Mouse (Mus musculus) forebrain, embryonic 15.5 days (tissue): ENCODE measurements around the gene Asb18. TPM values are rescaled to one million over a fixed set of nuclear protein-coding genes. Genes with fewer than 3 reads are reported as not detected.

ENCODE experiments used
- ATAC-seq: fragments of 200-750 bp; cut with Nextera tagmentation; replicated peaks from 2 replicates; pipeline ENCODE4 v1.8.0; 2017; ENCODE audit warnings: mild to moderate bottlenecking, moderate TSS enrichment, moderate library complexity
- H3K27ac ChIP-seq: fragments of 300-500 bp; sonication (generic); replicated peaks from 2 replicates; pipeline ENCODE4 v1.5.1; 2015; ENCODE audit warnings: mild to moderate bottlenecking, inconsistent platforms
- H3K27me3 ChIP-seq: fragments of 300-500 bp; sonication (generic); 2 replicates; pipeline ENCODE4 v1.6.1; 2015; ENCODE audit warnings: inconsistent platforms
- H3K36me3 ChIP-seq: fragments of 300-500 bp; sonication (generic); 2 replicates; pipeline ENCODE4 v1.6.1; 2015; ENCODE audit warnings: mild to moderate bottlenecking, inconsistent platforms
- H3K4me1 ChIP-seq: fragments of 300-500 bp; sonication (generic); 2 replicates; pipeline ENCODE4 v1.6.1; 2015; ENCODE audit warnings: inconsistent platforms
- H3K4me2 ChIP-seq: fragments of 300-500 bp; sonication (generic); replicated peaks from 2 replicates; pipeline ENCODE4 v1.6.1; 2015; ENCODE audit warnings: mild to moderate bottlenecking, inconsistent platforms
- H3K4me3 ChIP-seq: fragments of 300-500 bp; sonication (generic); 2 replicates; pipeline ENCODE4 v1.5.1; 2015; ENCODE audit warnings: mild to moderate bottlenecking, inconsistent platforms
- H3K9ac ChIP-seq: fragments of 300-500 bp; sonication (generic); replicated peaks from 2 replicates; pipeline ENCODE4 v1.6.1; 2015; ENCODE audit warnings: mild to moderate bottlenecking, inconsistent platforms
- H3K9me3 ChIP-seq: fragments of 300-500 bp; sonication (generic); 2 replicates; pipeline ENCODE4 v1.6.1; 2016; ENCODE audit warnings: inconsistent platforms
- WGBS: fragments of 180-500 bp; shearing (Covaris S2); methylation state at CpG from one replicate; pipeline ENCODE4 v1.1.7; 2015; ENCODE audit warnings: mixed read lengths; 5-methylcytosine and 5-hydroxymethylcytosine counted together
- polyA plus RNA-seq: library from polyadenylated mRNA; unstranded; fragments of >200 nt; fragmentation: Nextera tagmentation; extraction: Ambion mirVana; gene quantifications from 2 replicates; pipeline ENCODE4 v1.2.1, GENCODE M21; 2015

Gene Asb18
- polyA plus RNA-seq, 1 experiment from 2014 or later = 0.19 TPM

- Histone ChIP-seq H3K9me3 (no peaks in the 10 kb centered on the region), H3K9ac (0 out of 2 replicates have a peak overlapping the region, but pooled peaks have one; percentile 7), H3K4me3 (peak overlapping the region; percentile 35), H3K4me1 (peaks cover 40% of the 10 kb centered on the region), H3K27ac (no peak overlapping the region), H3K4me2 (peak overlapping the region; percentile 43), H3K27me3 (peaks cover 95% of the 10 kb centered on the region), H3K36me3 (no peaks in the 10 kb centered on the region)
- under 1% methylated on average over 45 of the region's 45 CpGs for WGBS
- ATAC-seq = 0 out of 2 replicates have a peak, but pooled peaks have one; percentile 3
Observed at GRCm38 (mm10) chr1:89930551-89930950, 83.9 kb downstream of the Asb18 start.

DNA sequence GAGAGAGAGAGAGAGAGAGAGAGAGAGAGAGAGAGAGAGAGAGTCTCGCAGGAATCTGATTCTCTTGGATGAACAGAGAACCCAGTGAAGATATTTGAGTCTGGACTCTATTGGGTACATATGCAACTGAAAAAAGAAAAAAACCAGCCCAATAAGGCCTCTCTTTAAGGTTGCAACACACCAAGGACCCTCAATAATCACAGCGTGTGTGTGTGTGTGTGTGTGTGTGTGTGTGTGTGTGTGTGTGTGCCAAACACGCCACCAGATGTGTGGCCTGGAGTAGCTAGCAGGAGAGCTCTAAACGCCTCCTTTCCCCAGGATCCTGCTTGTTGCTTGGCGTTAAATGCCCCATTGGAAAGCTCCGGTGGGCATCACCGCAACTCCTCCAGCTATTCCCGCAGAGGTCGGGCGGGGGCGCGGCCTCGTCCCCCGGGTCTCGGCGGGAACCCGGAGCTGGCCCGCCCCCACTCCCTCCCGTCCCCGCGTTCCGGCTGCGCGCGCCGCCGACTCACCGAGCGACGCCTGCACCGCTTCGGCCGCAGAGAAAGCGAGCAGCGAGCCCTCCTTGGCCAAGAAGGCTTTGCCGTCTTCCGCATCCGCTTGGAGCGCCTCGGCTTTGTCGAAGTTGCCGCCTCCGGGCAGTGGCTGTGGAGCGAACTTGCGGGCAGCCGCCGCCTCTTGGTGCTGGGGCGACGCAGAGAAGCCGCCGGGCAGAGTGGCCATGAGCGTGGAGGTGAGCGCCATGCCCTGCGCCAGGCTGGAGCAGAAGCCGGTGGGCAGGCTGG is 84.6 kb downstream of the Asb18 start:
- Histone ChIP-seq H3K27me3 (peaks cover 95% of the 10 kb centered on the region), H3K4me2 (peak overlapping the region; percentile 43), H3K27ac (no peak overlapping the region), H3K4me1 (peaks cover 36% of the 10 kb centered on the region), H3K9ac (0 out of 2 replicates have a peak overlapping the region, but pooled peaks have one; percentile 7), H3K4me3 (peak overlapping the region; percentile 35), H3K36me3 (no peaks in the 10 kb centered on the region), H3K9me3 (no peaks in the 10 kb centered on the region)
- no peak for ATAC-seq
- under 1% methylated on average over 55 of the region's 55 CpGs for WGBS

- no peaks in the 10 kb centered on the region for H3K9me3 ChIP-seq
- no peak overlapping the region for H3K9ac ChIP-seq
- H3K4me3 ChIP-seq = peak overlapping the region; percentile 5; the same call in 1 of the 2 replicates
- H3K27ac ChIP-seq = no peak overlapping the region
- under 1% methylated on average over 6 of the region's 6 CpGs for WGBS
- no peaks in the 10 kb centered on the region for H3K36me3 ChIP-seq
- no peak overlapping the region for H3K4me2 ChIP-seq
- H3K4me1 ChIP-seq = peaks cover 35% of the 10 kb centered on the region
- no peak for ATAC-seq
- peaks cover 95% of the 10 kb centered on the region for H3K27me3 ChIP-seq
Observed at GRCm38 (mm10) chr1:89929181-89929580, 85.3 kb downstream of the Asb18 start.

DNA sequence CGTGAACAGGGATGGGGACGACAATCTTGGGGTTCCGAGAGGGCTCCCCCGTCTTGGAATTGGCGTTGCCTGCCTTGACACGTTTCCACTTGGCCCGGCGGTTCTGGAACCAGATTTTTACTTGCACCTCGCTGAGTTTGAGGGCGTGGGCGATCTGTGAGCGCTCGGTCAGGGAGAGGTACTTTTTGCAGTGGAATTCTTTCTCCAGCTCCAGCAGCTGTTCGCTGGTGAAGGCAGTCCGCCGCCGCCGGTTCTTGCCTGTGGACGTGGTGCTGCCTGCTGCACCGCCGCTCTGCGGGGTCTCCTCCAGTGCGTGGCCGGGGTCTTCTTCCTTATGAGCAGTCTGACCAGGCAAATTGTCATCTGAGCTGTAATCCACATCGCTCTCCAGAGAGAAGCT is 85.8 kb downstream of the Asb18 start:
- no peak overlapping the region for H3K27ac ChIP-seq
- 2% methylated on average over 25 of the region's 25 CpGs for WGBS
- no peak overlapping the region for H3K4me2 ChIP-seq
- ATAC-seq = no peak
- peak overlapping the region; percentile 5; the same call in 1 of the 2 replicates for H3K4me3 ChIP-seq
- H3K27me3 ChIP-seq = peaks cover 95% of the 10 kb centered on the region
- H3K9ac ChIP-seq = no peak overlapping the region
- H3K4me1 ChIP-seq = peaks cover 34% of the 10 kb centered on the region
- H3K9me3 ChIP-seq = no peaks in the 10 kb centered on the region
- H3K36me3 ChIP-seq = no peaks in the 10 kb centered on the region

DNA sequence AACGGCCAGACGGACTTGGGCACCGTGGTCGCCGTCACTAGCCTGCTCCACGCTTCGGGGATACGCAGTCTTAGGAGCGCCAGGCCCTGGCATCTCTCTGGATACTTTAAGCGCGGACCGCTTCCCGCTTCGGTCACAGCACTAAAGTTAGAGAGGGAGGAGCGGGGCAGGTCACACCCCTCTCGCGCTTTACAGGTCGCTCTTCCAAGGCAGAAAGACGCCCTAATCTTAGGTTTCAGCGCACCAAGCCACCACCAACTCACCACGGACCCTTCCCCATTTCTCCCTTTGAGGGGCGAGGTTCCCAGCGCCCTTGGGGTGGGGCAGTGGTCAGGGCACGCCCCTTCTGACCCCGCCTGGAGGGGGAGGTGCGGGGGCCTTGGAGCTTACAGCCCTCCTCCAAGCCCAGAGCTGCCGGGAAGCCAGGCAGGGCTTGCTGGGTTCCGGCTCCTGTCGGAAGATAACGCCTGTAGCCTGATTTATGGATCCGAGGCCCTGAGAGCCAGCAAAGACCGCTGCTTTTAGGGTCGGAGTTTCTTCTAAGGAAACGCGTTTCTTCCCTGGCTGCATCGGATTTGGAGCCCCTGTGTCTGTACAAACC is 87.3 kb downstream of the Asb18 start:
- H3K4me2 ChIP-seq = no peak overlapping the region
- WGBS = 1% methylated on average over 36 of the region's 36 CpGs
- no peaks in the 10 kb centered on the region for H3K9me3 ChIP-seq
- no peak overlapping the region for H3K27ac ChIP-seq
- H3K9ac ChIP-seq = no peak overlapping the region
- H3K4me3 ChIP-seq = no peak overlapping the region
- no peaks in the 10 kb centered on the region for H3K36me3 ChIP-seq
- peaks cover 39% of the 10 kb centered on the region for H3K4me1 ChIP-seq
- ATAC-seq = no peak
- H3K27me3 ChIP-seq = peaks cover 97% of the 10 kb centered on the region

GRCm38 (mm10) chr1:89926583-89927060 is 87.8 kb downstream of the Asb18 start:
- no peaks in the 10 kb centered on the region for H3K9me3 ChIP-seq
- H3K27ac ChIP-seq = no peak overlapping the region
- H3K27me3 ChIP-seq = peaks cover 97% of the 10 kb centered on the region
- no peak overlapping the region for H3K9ac ChIP-seq
- 3% methylated on average over 9 of the region's 9 CpGs for WGBS
- no peak for ATAC-seq
- no peak overlapping the region for H3K4me3 ChIP-seq
- peaks cover 35% of the 10 kb centered on the region for H3K4me1 ChIP-seq
- no peaks in the 10 kb centered on the region for H3K36me3 ChIP-seq
- no peak overlapping the region for H3K4me2 ChIP-seq

GRCm38 (mm10) chr1:89925501-89926190 is 88.8 kb downstream of the Asb18 start:
- H3K4me1 ChIP-seq = peaks cover 25% of the 10 kb centered on the region
- ATAC-seq = no peak
- H3K4me3 ChIP-seq = no peak overlapping the region
- 4% methylated on average over 12 of the region's 12 CpGs for WGBS
- no peak overlapping the region for H3K27ac ChIP-seq
- H3K27me3 ChIP-seq = peaks cover 97% of the 10 kb centered on the region
- no peak overlapping the region for H3K9ac ChIP-seq
- no peak overlapping the region for H3K4me2 ChIP-seq
- H3K9me3 ChIP-seq = no peaks in the 10 kb centered on the region
- no peaks in the 10 kb centered on the region for H3K36me3 ChIP-seq

DNA sequence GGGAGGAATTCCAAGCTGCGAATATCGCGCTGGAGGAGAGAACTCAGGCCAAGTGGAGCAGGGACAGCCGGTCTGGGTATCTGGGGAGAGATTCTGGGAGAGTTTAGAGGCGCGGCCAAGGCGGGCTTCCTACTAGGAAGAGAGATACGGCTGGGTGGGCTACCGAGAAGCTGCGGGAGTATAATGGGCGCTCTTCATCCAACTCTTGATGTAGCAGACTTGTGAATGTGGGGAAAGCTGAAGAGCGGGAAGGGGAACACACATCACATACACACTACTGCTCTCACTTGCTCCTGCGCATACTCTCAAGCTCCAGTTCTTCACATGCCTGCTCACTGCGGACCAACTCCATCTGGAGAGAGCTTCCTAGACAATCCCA is 90.8 kb downstream of the Asb18 start:
- H3K9ac ChIP-seq = no peak overlapping the region
- H3K4me1 ChIP-seq = peaks cover 16% of the 10 kb centered on the region
- no peak overlapping the region for H3K4me3 ChIP-seq
- H3K27me3 ChIP-seq = peaks cover 99% of the 10 kb centered on the region
- H3K4me2 ChIP-seq = no peak overlapping the region
- no peak overlapping the region for H3K27ac ChIP-seq
- ATAC-seq = no peak
- no peaks in the 10 kb centered on the region for H3K9me3 ChIP-seq
- WGBS = 6% methylated on average over 14 of the region's 14 CpGs
- no peaks in the 10 kb centered on the region for H3K36me3 ChIP-seq

- H3K9me3 ChIP-seq = no peaks in the 10 kb centered on the region
- WGBS = under 1% methylated on average over 40 of the region's 41 CpGs
- no peaks in the 10 kb centered on the region for H3K36me3 ChIP-seq
- peaks cover 16% of the 10 kb centered on the region for H3K4me1 ChIP-seq
- H3K4me3 ChIP-seq = no peak overlapping the region
- peaks cover 99% of the 10 kb centered on the region for H3K27me3 ChIP-seq
- no peak for ATAC-seq
- H3K4me2 ChIP-seq = no peak overlapping the region
- H3K27ac ChIP-seq = no peak overlapping the region
- H3K9ac ChIP-seq = no peak overlapping the region
Observed at GRCm38 (mm10) chr1:89922883-89923641, 91.4 kb downstream of the Asb18 start.

- peaks cover 99% of the 10 kb centered on the region for H3K27me3 ChIP-seq
- no peak overlapping the region for H3K4me2 ChIP-seq
- H3K4me1 ChIP-seq = peaks cover 16% of the 10 kb centered on the region
- no peak overlapping the region for H3K27ac ChIP-seq
- under 1% methylated on average over 7 of the region's 7 CpGs for WGBS
- H3K4me3 ChIP-seq = no peak overlapping the region
- no peaks in the 10 kb centered on the region for H3K36me3 ChIP-seq
- H3K9me3 ChIP-seq = no peaks in the 10 kb centered on the region
- ATAC-seq = no peak
- no peak overlapping the region for H3K9ac ChIP-seq
Observed at GRCm38 (mm10) chr1:89922282-89922681, 92.2 kb downstream of the Asb18 start.

- H3K9ac ChIP-seq = no peak overlapping the region
- no peak overlapping the region for H3K4me3 ChIP-seq
- peaks cover 12% of the 10 kb centered on the region for H3K4me1 ChIP-seq
- H3K36me3 ChIP-seq = no peaks in the 10 kb centered on the region
- no peaks in the 10 kb centered on the region for H3K9me3 ChIP-seq
- H3K27me3 ChIP-seq = peaks cover 99% of the 10 kb centered on the region
- no peak overlapping the region for H3K27ac ChIP-seq
- WGBS = 3% methylated on average over 10 of the region's 10 CpGs
- H3K4me2 ChIP-seq = no peak overlapping the region
- no peak for ATAC-seq
Observed at GRCm38 (mm10) chr1:89921806-89922205, 92.7 kb downstream of the Asb18 start.
